ENCODE assay signal across 22 mouse cellular contexts in genomic region chr7:89795366-89795765, GRCm38 (mm10).
A peak's percentile ranks its signal among the peaks of the same experiment; 100 is the strongest.
DNase-seq lines count a peak whose midpoint lies in the region; ATAC-seq lines count a peak whose summit lies in the region.
"Had no signal": no experiment of that assay in that cellular context is flagged by ENCODE, and none has a peak within 500 bp of the region (broad histone marks: within the 10 kb centered on the region; RNA-seq: fewer than 3 reads in every experiment).

No protein-coding gene starts in this region.

- no peaks in the 10 kb centered on the region for H3K27me3 ChIP-seq in heart, embryonic 11.5 days (ENCODE audit: control insufficient read depth, insufficient read depth, low read length)
- H3K27me3 ChIP-seq in heart, embryonic 10.5 days (ENCODE audit: insufficient read depth, poor library complexity, severe bottlenecking), result no peaks in the 10 kb centered on the region
- H3K27me3 ChIP-seq in midbrain, embryonic 11.5 days (ENCODE audit: control insufficient read depth, insufficient read depth, low read length), result no peaks in the 10 kb centered on the region
- no peaks in the 10 kb centered on the region for H3K27me3 ChIP-seq in midbrain, embryonic 14.5 days (ENCODE audit: control insufficient read depth, insufficient read depth, low read length)
- H3K27me3 ChIP-seq: CH12.LX, Patski had no signal

- H3K27ac ChIP-seq in heart, embryonic 11.5 days (ENCODE audit: low read depth, low read length), result no peak overlapping the region
- no peak overlapping the region for H3K27ac ChIP-seq in heart, embryonic 10.5 days
- no peak overlapping the region for H3K27ac ChIP-seq in midbrain, embryonic 11.5 days (ENCODE audit: low read depth, low read length)
- no peak overlapping the region for H3K27ac ChIP-seq in midbrain, embryonic 14.5 days (replicated peaks; ENCODE audit: low read depth, low read length)

- 65% methylated on average over 3 of the region's 3 CpGs for WGBS in heart, embryonic 11.5 days (ENCODE audit: insufficient replicate concordance)
- WGBS in heart, embryonic 10.5 days, result 63% methylated on average over 3 of the region's 3 CpGs
- WGBS in midbrain, embryonic 11.5 days, result 74% methylated on average over 3 of the region's 3 CpGs
- WGBS in midbrain, embryonic 14.5 days, result 81% methylated on average over 3 of the region's 3 CpGs

- H3K4me1 ChIP-seq in heart, embryonic 11.5 days (ENCODE audit: control insufficient read depth, insufficient read depth, low read length), result no peaks in the 10 kb centered on the region
- peaks cover 14% of the 10 kb centered on the region for H3K4me1 ChIP-seq in heart, embryonic 10.5 days
- H3K4me1 ChIP-seq in midbrain, embryonic 11.5 days (ENCODE audit: control insufficient read depth, insufficient read depth, low read length), result no peaks in the 10 kb centered on the region
- H3K4me1 ChIP-seq in midbrain, embryonic 14.5 days (ENCODE audit: control insufficient read depth, insufficient read depth, low read length), result no peaks in the 10 kb centered on the region

- DNase-seq in cerebellum, adult 9-11 months, result peak; percentile 11
- DNase-seq in cerebellum, adult 9-10 months, result no peak
- DNase-seq in heart, adult 11 months, result peak; percentile 62
- DNase-seq in heart, embryonic 10.5 days (ENCODE audit: low spot score), result peak; percentile 58
- DNase-seq in heart, adult 8-10 months (ENCODE audit: low spot score), result no peak
- DNase-seq in midbrain, embryonic 11.5 days (ENCODE audit: low spot score, missing footprints), result peak; percentile 39
- no peak for DNase-seq in midbrain, embryonic 14.5 days
- DNase-seq: adrenal gland, adult 2 months; adrenal gland, adult 8-10 months; adrenal gland, postnatal 10 days; adrenal gland, postnatal 14 days; adrenal gland, postnatal 25 days; adrenal gland, postnatal 36 days; B cell, adult 2 months; cerebellum, adult 11 months; cerebellum, adult 11-12 months had no signal

- no peak overlapping the region for H3K9ac ChIP-seq in heart, embryonic 11.5 days (ENCODE audit: low read depth, low read length)
- no peak overlapping the region for H3K9ac ChIP-seq in midbrain, embryonic 11.5 days (ENCODE audit: low read length)
- H3K9ac ChIP-seq in midbrain, embryonic 14.5 days (replicated peaks; ENCODE audit: low read length), result no peak overlapping the region

- no peak overlapping the region for H3K4me2 ChIP-seq in heart, embryonic 11.5 days
- no peak overlapping the region for H3K4me2 ChIP-seq in midbrain, embryonic 11.5 days
- no peak overlapping the region for H3K4me2 ChIP-seq in midbrain, embryonic 14.5 days (ENCODE audit: low read length)

- no peaks in the 10 kb centered on the region for H3K9me3 ChIP-seq in heart, embryonic 11.5 days (replicated peaks; ENCODE audit: control insufficient read depth, low read length)
- H3K9me3 ChIP-seq in heart, embryonic 10.5 days, result no peaks in the 10 kb centered on the region
- H3K9me3 ChIP-seq in midbrain, embryonic 11.5 days (ENCODE audit: control insufficient read depth, low read length), result no peaks in the 10 kb centered on the region
- H3K9me3 ChIP-seq in midbrain, embryonic 14.5 days (ENCODE audit: control insufficient read depth, low read length), result no peaks in the 10 kb centered on the region
- H3K9me3 ChIP-seq: G1E had no signal

- H3K36me3 ChIP-seq in heart, embryonic 11.5 days (ENCODE audit: control insufficient read depth, insufficient read depth, low read length), result no peaks in the 10 kb centered on the region
- no peaks in the 10 kb centered on the region for H3K36me3 ChIP-seq in heart, embryonic 10.5 days
- no peaks in the 10 kb centered on the region for H3K36me3 ChIP-seq in midbrain, embryonic 11.5 days (ENCODE audit: control insufficient read depth, insufficient read depth, low read length)
- no peaks in the 10 kb centered on the region for H3K36me3 ChIP-seq in midbrain, embryonic 14.5 days (ENCODE audit: control insufficient read depth, insufficient read depth, low read length)
- H3K36me3 ChIP-seq: G1E had no signal

- no peak for ATAC-seq in heart, embryonic 11.5 days (replicated peaks; ENCODE audit: insufficient number of reproducible peaks, low FRiP score, low TSS enrichment)
- ATAC-seq in midbrain, embryonic 11.5 days (ENCODE audit: low FRiP score), result no peak
- ATAC-seq in midbrain, embryonic 14.5 days (ENCODE audit: low FRiP score, low TSS enrichment), result no peak
- ATAC-seq: activated CD4-positive, CD25-positive, alpha-beta regulatory T cell, adult 4 months; CD4-positive, CD25-positive, alpha-beta regulatory T cell, adult 4 months; Patski had no signal

- no peak overlapping the region for H3K4me3 ChIP-seq in heart, embryonic 11.5 days (ENCODE audit: low read depth, low read length)
- H3K4me3 ChIP-seq in heart, embryonic 10.5 days, result no peak overlapping the region
- no peak overlapping the region for H3K4me3 ChIP-seq in midbrain, embryonic 11.5 days (ENCODE audit: low read depth, low read length)
- H3K4me3 ChIP-seq in midbrain, embryonic 14.5 days (replicated peaks; ENCODE audit: low read depth, low read length), result no peak overlapping the region

Comparison
In these comparisons a context has a peak if more than half of its experiments do, and no peak if none do; other contexts are left out.
1. DNase-seq: peak in cerebellum, adult 9-11 months (single experiment), heart, adult 11 months (single experiment), heart, embryonic 10.5 days (single experiment) and midbrain, embryonic 11.5 days (single experiment); none in cerebellum, adult 9-10 months (single experiment), heart, adult 8-10 months (single experiment) and midbrain, embryonic 14.5 days (single experiment).